Mouse (Mus musculus): ENCODE results near the gene Ccdc69. TPM values are rescaled to one million over a fixed set of nuclear protein-coding genes. Genes with fewer than 3 reads are reported as not detected.

Ccdc69 gene
- polyA plus RNA-seq, 3 experiments from 2014 or later: 75.5 to 92.6 (median 81.1) TPM

DNA sequence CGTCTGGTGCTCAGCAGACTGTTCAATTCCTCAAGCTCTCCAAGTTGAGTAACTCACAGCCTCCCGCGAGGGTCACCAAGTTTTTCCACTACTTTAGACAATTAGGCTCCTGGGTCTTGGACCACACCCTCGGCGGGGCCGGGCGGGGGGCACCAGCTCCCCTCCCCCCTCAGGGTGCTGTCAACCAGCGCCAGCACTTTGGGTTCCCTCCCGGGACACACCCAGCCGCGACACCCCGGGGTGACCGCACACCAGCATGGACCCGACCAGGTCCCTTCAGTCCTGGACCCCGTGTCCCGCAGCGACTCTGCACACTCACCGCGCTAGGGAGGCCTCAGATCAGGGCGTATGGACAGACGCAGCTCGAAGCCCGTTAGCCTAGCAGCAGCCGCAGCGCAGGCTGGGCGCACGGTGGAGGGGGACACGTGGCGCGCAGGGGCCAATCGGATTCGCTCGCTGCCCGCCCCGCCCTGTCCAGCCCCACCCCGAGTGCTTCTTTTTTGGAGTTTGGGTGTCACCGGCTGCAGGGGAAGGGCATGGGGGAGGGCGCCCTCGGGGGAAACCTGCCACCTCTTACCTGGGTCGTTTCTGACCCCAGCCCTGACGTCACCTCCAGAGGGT is 44.8 kb downstream of the Ccdc69 start, which contains the start of gene Anxa6:
Anxa6 (minus strand) TSS at position 406 of the 621 bp plus-strand sequence.
- ATAC-seq: peak; percentile 84

DNA sequence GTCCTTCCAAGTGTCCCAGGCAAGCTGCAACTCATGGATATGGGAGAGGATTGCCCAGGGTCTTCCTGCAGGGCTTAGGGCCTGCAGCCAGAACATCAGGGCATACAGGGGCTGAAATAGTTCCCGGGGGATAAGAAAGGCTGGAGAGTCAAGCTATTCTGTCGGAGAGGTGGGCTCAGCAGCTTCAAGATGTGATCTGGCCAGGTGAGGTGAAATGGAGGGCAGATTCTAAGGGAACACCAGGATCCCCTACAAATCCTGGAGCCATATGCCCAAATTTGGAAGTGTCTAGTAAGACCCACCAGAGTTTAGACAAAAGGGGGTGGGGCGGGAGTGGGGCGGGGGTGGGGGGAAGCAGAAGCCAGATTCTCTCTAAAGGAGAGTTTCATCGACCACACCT is 45.6 kb downstream of the Ccdc69 start:
- no peak for ATAC-seq

- no peak for ATAC-seq
Measured at GRCm38 (mm10) chr11:55031991-55032280, 46.0 kb downstream of the Ccdc69 start.

DNA sequence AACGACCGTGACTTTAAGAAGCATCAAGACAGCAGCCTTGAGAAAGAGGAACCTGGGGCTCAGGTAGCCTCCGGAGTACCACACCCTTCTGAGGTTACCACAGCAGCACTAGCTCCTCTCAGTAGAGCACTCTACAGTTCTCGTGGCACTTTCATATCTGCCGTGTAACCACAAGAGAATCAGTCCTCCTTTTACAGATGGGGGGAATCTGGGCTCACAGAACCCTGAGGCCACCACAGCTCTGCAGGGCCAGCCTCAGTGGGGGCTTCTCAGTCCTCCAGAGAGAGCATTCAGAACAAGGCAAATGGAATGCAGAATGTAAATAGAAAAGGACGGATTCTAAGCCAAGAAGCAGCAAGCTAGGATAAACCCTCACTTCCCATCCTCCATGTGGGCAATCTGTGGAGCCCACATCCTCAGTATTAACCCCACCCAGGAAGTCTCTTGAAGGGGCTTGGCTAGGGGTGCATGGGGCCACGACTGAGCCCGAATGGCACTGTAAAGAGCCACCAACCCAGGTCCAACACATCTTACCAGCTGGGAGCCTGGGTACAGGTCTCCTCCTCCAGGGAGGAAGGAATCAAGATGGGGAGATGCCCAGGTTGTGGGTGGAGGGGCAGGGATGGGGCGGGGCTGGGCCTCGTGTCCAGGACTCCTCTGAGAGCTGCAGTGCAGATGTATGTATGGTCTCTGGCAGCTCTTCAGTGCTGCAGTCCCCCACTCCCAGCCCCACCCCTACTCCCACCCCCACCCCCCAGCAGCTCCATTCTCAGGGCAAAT is 46.5 kb downstream of the Ccdc69 start:
- peak; percentile 68 for ATAC-seq

DNA sequence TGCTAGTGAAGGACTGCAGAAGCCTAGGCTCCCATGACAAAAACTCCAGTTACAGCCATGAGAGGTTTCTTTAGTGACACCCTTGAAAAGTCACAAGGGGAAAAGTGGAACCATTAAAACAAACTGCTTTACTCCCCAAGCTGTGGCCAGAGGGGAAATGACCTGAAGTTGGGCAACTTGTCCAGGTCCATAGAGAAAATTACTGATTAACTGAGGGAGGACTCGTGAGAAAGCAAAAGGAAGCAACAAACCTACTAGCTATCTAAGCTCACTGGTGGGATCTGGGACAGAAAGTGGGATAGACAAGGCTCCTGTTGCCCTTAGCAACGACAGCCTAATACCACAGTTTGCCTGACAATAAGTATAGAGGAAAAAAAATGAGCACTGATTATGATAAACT is 49.4 kb downstream of the Ccdc69 start:
- ATAC-seq: no peak

DNA sequence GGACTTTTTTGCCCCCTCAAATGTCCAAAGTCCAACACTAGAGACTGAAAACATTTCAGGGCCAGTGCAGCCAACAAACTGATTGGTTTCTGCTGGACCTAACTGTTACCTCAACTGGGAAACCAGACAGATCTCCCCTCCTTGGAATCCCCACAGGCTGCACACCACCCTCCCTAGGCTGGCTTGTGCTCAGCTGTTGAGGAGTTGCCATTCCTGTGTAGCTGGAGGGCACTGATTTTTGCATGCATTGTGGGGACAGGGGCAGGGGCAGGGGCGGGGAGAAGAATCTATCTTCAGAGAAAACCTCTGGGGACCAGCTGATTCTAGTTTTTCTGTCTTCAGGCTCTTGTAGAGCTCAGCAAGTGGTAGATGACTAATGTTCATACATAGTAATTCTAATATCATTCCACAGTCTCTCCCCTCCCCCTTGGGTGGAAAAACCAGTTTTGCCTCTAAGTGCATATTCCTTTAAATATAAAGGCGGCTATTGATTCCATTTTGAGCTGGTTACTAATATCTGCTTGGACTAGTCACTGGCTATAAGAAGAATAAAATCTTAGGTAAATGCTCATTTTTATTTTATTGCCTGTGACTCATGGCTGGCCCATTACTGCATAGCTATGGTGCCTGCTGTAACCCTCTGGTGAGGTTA is 50.6 kb downstream of the Ccdc69 start:
- no peak for ATAC-seq

GRCm38 (mm10) chr11:55025896-55026295 is 52.0 kb downstream of the Ccdc69 start:
- ATAC-seq: no peak

DNA sequence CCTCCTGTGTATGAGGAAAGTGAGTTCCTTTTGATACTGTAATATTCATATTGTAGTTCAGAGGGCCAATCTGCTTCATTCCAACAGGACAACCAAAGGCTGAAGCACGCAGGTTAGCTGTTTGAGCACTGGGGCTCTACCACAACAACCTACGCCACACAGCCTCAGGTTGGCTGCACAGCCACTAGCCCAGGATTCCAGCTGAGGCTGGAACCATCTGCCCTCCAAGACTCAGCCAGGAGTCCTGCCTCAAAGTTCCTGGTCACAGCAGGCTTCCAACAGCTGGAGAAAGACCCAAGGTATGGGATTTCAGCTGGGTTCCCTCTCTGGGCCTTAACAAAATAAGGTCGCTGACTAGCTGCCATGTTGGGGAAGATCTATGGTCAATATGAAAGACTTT is 54.3 kb downstream of the Ccdc69 start:
- no peak for ATAC-seq

- ATAC-seq: peak; percentile 97
Measured at GRCm38 (mm10) chr11:55023049-55023564, 54.8 kb downstream of the Ccdc69 start.

GRCm38 (mm10) chr11:55022508-55022907 is 55.4 kb downstream of the Ccdc69 start:
- ATAC-seq: no peak

DNA sequence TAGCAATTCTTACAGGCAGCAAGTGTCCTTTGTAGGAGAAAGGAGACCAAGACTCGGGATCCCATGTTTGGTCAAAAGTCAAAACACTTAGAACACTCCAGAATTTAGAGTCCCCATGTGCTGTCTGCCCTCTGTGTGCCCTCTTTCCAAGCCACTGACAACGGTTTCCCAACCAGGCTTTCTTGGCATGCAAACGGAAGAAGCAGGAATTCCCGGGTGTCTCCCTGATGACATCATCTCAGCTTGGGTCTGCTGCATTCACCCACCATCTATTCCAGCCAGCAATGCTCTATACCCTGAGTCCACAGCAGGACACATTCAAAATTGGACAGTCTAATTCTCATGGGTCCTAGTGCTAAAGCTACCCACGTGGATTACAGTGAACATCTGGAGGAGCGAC is 56.1 kb downstream of the Ccdc69 start:
- ATAC-seq: no peak

- ATAC-seq: no peak
Measured at GRCm38 (mm10) chr11:55021458-55021857, 56.5 kb downstream of the Ccdc69 start.

DNA sequence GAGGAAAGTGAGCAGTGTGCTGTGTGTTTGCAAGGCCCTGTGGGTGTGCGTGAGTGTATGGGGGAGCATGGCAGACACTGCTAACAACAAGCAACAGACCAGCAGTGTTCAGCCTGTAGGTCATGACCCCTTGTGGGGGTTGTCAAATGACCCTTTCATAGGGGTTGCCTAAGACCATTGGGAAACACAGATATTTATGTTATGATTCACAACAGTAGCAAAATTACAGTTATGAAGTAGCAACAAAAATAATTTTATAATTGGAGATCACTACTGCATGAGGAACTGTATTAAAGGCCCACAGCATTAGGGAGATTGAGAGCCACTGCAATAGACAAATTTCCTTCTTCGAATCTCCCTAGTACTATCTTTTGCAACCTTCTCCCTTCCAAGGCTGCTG is 58.2 kb downstream of the Ccdc69 start:
- ATAC-seq: no peak

DNA sequence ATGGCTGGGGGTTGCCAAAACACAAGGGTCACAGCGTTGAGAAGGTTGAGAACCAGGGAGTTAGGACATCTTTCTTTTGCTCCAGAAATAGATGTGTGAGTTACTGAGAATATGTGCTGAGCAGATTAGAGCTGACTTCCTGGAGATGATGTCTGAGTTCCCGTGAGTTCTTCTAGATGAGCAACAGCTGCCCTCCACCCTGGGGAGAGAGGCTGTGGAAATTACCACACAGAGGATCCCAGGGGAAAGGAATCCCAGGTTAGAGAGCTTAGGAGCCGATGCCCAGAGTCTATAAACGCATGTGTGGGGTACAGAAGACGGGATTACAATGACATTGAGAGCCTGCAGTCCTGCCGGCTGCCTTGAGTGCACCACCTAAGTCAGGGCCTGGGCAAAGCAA is 59.9 kb downstream of the Ccdc69 start:
- no peak for ATAC-seq

DNA sequence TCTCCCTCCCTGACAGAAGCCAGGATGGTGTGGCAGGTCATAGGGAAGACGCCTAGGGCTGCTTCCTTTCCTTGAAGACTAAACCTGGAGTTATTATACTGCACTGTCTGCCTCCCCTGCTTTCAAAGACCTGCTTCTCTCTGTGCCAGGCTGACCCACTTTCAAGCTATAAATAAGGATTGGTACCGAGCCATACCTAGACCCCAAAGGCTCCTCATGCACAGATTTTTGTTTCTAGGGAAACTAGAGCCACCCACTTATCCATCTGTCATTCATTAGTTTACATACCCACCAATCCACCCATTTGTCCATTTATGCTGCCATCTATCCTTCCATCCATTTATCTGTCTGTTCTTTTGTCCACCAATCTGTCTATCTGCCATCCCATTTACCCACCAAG is 60.7 kb downstream of the Ccdc69 start:
- no peak for ATAC-seq

DNA sequence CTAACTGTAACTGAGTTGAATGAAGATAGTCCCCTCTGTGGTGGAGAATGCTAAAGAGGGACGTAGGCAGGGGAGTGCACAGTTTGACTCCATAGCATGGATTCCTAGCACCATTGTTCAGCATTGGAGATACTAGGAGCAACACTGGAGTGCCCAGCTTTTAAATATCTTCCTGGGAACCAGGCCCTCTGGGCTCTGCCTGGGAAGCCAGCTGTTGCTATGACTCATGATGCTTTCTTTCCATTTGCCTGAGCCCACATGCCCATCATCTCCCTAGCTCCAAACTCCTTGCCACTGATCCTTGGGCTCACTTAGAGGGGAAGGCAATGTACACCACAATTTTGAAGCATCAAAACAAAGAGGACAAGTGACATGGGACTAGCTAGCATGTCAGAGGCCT is 61.2 kb downstream of the Ccdc69 start:
- ATAC-seq: no peak

DNA sequence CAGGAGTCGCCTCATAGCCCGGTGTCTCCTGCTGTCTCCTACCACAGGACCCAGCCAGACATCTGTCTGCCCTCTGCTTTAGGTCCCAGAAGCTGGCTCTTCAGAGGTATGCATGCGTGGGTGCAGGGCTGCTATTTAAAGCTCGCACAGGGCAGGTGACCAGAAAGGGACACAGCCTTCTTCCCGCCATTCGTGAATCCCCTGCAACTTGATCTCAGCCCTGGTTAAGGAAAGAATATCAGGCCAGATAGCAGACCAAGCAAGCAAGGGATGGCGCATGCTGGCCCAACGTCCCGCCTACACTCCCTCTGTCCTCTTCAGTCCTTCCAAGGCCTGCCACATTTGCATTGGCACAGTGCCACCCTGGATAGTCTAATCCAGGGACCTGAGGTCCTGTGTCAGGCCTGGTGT is 62.1 kb downstream of the Ccdc69 start:
- no peak for ATAC-seq

DNA sequence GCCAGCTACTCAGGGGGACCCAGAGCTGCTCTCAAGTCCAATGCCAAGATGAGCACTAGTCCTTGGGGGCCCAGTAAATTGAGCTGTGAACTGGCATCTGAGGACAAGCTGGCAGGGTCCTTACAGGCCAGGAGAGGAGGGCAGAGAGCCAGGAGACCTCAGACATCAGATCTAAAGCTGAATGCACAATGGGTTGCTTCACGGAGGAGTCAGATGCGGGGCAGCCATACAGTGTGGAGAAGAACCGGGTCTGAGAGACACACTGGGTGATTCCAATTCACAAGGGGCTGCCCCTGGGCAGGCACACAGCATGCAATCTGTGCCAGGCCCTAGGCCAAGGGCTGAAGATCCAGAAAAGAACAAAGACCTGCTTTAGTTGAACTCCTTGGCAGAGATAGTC is 62.7 kb downstream of the Ccdc69 start:
- no peak for ATAC-seq

- ATAC-seq: no peak
Measured at GRCm38 (mm10) chr11:55013802-55014201, 64.1 kb downstream of the Ccdc69 start.

- no peak for ATAC-seq
Measured at GRCm38 (mm10) chr11:55012551-55013521, 65.1 kb downstream of the Ccdc69 start.

- peak; percentile 75 for ATAC-seq
Measured at GRCm38 (mm10) chr11:55011440-55011839, 66.5 kb downstream of the Ccdc69 start.

DNA sequence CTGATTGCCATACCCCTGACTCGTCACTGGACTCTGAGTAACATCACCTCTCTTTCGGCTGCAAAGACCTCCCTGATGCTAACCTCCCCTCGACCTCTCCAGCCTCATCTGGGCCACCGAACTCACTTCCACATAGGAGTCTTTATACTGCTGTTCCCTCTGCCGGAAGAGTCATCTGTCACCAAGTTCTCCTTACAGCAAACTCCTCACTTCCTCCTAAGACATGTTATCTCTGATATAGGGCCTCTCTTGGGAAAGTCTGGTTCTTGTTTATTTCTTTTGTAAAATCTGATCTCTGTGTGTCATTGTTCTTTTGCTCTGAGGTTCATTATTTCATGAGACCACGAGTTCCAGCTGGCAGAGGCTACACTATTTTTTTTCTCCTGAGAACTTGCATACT is 69.7 kb downstream of the Ccdc69 start:
- no peak for ATAC-seq

DNA sequence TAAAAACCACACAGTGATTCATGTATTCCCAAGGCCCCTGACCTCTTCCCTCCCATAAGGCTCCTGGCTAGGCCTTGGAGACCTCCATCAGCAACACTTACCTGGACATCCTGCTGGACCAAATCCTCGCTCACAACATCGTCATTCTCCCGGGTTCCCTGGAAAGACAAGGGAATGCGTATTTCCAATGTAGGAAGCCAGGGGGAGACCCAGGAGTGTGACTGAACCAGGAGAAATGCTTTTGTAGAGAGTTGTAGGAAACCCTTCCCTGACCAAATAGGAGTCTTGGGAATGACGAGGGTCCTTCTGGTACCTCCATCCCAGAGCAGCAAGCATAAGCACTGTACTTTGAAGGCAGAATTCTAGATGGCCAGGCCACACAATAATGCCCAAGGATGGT is 72.2 kb downstream of the Ccdc69 start:
- ATAC-seq: no peak
